Mouse (Mus musculus) testis, adult 10 weeks (tissue): ENCODE data around the gene Tmem254c. TPM values are rescaled to one million over a fixed set of nuclear protein-coding genes. Genes with fewer than 3 reads are reported as not detected.

Experiments used
- polyA plus RNA-seq: library from polyadenylated mRNA; stranded (reverse); fragments of 350-450 nt; fragmentation: Illumina TruSeq; extraction: RNeasy Lipid Tissue Mini Kit (QIAGEN cat#74804); gene quantifications from one replicate; pipeline ENCODE4 v1.2.3, GENCODE M21; 2014; ENCODE audit warnings: low read depth, low replicate concordance

Gene Tmem254c
- 2.5 TPM for polyA plus RNA-seq

DNA sequence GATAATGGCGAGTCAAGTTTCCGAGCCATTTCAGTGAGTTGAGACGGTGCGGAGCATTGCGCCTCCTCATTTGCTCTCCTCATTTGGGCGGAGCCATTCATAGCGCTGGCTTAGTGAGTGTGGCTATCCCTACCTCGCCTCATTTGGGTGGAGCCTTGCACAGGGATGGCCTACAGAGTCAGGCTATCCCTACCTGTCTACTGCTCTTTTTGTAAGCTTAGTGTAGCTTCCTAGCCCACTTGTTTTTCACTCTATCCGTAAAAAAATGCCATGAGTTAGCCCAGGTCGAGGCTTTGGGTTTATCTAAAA, at the start of gene Tmem254c:
Gene Tmem254c (minus strand): TSS at position 31 of the 309 bp plus-strand sequence.

DNA sequence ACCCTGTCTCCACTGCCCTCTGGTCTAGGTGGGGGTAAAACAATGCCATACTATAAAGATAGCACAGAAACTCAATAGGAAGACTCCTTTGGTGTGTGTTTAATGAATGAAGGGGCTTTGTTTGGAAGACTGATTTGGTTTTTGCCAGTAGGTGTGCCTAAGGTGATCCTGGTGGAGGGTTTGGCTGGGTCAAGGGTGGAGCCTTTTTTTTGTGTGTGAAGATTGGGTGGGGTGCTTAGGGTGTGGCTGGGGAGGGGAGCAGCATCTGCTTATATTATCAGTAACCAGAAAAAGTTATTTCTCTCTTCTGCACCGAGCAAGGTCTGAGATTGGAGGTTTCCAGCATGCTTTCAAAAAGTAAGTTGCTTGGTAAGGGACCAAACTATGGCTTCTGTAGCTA, 14.8 kb upstream of the Tmem254c start, which contains the start of gene Cphx3:
Gene Cphx3 (plus strand): TSS at position 301 of the 400 bp plus-strand sequence.

DNA sequence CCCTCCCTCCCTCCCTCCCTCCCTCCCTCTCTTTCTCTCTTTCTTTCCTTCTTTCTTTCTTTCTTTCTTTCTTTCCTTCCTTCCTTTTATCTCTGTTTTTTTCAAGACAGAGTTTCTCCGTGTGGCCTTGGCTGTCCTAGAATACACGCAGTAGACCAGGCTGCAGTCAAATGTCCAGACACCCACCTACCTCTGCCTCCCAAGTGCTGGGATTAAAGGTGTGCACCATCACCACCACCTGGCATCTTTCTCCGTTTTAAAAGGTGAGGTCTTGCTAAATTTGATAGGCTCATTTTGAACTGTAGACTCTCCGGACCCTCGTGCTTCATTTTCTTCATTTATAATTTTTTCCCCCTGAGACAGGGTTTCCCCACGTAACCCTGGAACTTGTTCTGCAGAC, 14.1 kb upstream of the Tmem254c start, which contains the start of gene Cphx2:
Gene Cphx2 (plus strand): TSS at position 301 of the 400 bp plus-strand sequence.

DNA sequence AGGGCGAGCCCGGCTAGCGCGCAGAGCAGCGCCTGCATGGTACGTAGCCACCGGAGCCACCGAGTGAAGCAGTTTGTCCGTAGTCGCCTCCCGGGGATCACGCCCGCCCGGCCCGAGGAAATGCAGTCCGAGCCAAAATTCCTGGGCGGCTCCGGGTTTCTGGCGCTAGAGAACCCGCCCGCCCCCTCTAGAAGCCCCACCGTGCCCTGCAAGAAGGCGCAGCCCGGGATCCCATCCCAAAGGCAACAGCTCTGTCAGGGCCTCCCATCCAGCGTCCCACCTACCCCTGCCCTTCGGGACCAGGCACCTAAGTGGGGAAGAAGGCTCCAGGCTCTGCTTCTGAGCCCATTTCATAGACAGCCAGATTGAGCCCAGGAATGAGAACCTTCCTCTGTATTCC, 24.5 kb downstream of the Tmem254c start, which contains the start of gene Gm9780:
Gene Gm9780 (minus strand): TSS at position 101 of the 400 bp plus-strand sequence.

Other genes with a start within 250 kb of the Tmem254c start
- 7.0 TPM for gene Anxa11, start 225.2 kb downstream of the Tmem254c start, polyA plus RNA-seq
- gene Plac9a, start 164.3 kb downstream of the Tmem254c start, polyA plus RNA-seq = not detected
- 3.3 TPM for gene Tmem254a, start 139.7 kb downstream of the Tmem254c start, polyA plus RNA-seq
- 0.21 TPM for gene Cphx1, start 129.1 kb downstream of the Tmem254c start, polyA plus RNA-seq
- gene Duxbl1, start 88.8 kb downstream of the Tmem254c start, polyA plus RNA-seq = not detected
- 1.0 TPM for gene Gm9780, start 24.6 kb downstream of the Tmem254c start, polyA plus RNA-seq
- gene Cphx2, start 14.2 kb upstream of the Tmem254c start, polyA plus RNA-seq = not detected
- gene Cphx3, start 14.9 kb upstream of the Tmem254c start, polyA plus RNA-seq = not detected
- not detected for gene Duxbl2, start 51.0 kb upstream of the Tmem254c start, polyA plus RNA-seq
- not detected for gene Plac9b, start 115.1 kb upstream of the Tmem254c start, polyA plus RNA-seq
- gene Tmem254b, start 139.7 kb upstream of the Tmem254c start, polyA plus RNA-seq = 4.2 TPM
- gene Duxbl3, start 190.6 kb upstream of the Tmem254c start, polyA plus RNA-seq = 0.14 TPM